Mouse (Mus musculus): Measurements from ENCODE around the gene Grhpr. TPM values are rescaled to one million over a fixed set of nuclear protein-coding genes. Genes with fewer than 3 reads are reported as not detected.
A peak's percentile ranks its signal among the peaks of the same experiment; 100 is the strongest.
"Not testable (repeated sequence)": the region's sequence is repeated elsewhere in the genome, so short reads cannot be mapped to it uniquely, and the experiment has no call there.

Grhpr gene
- total RNA-seq, 2 experiments from 2014 or later, result 31.1 to 34.2 TPM

- no peak for DNase-seq (ENCODE audit: low spot score in 2 of 2)
Observed at GRCm38 (mm10) chr4:45013031-45013431, 31.8 kb downstream of the Grhpr start.

- no peak for DNase-seq (ENCODE audit: low spot score in 2 of 2)
Observed at GRCm38 (mm10) chr4:45013537-45013936, 32.3 kb downstream of the Grhpr start.

GRCm38 (mm10) chr4:45015615-45016014, 34.4 kb downstream of the Grhpr start:
- DNase-seq (ENCODE audit: low spot score in 2 of 2), result peak; percentile 36 to 82

GRCm38 (mm10) chr4:45018452-45018980, 37.3 kb downstream of the Grhpr start, which contains the start of gene Polr1e:
Gene Polr1e, plus strand, starts transcription at chr4:45018583.
- DNase-seq (ENCODE audit: low spot score in 2 of 2), result peak; percentile 71 to 89

GRCm38 (mm10) chr4:45019009-45019408, 37.8 kb downstream of the Grhpr start:
- no peak for DNase-seq (ENCODE audit: low spot score in 2 of 2)

GRCm38 (mm10) chr4:45026459-45026858, 45.3 kb downstream of the Grhpr start:
- no peak for DNase-seq (ENCODE audit: low spot score in 2 of 2)

- no peak for DNase-seq (ENCODE audit: low spot score in 2 of 2)
Observed at GRCm38 (mm10) chr4:45032586-45032985, 51.4 kb downstream of the Grhpr start.

- DNase-seq (ENCODE audit: low spot score in 2 of 2), result no peak
Observed at GRCm38 (mm10) chr4:45034693-45035628, 53.8 kb downstream of the Grhpr start.

- no peak for DNase-seq (ENCODE audit: low spot score in 2 of 2)
Observed at GRCm38 (mm10) chr4:45036048-45036447, 54.9 kb downstream of the Grhpr start.

GRCm38 (mm10) chr4:45036571-45036970, 55.4 kb downstream of the Grhpr start:
- DNase-seq (ENCODE audit: low spot score in 2 of 2), result no peak

GRCm38 (mm10) chr4:45037455-45038410, 56.5 kb downstream of the Grhpr start:
- DNase-seq (ENCODE audit: low spot score in 2 of 2), result no peak

- not testable (repeated sequence) for DNase-seq (ENCODE audit: low spot score in 2 of 2)
Observed at GRCm38 (mm10) chr4:45038879-45039278, 57.7 kb downstream of the Grhpr start.

- DNase-seq (ENCODE audit: low spot score in 2 of 2), result not testable (repeated sequence)
Observed at GRCm38 (mm10) chr4:45039546-45039945, 58.4 kb downstream of the Grhpr start.

Other genes starting within 250 kb of the Grhpr start
- 10 to 100 TPM; 52.2 to 64.9 TPM for gene Zcchc7, start 225.5 kb upstream of the Grhpr start, total RNA-seq (2021)
- 1 to 10 TPM; 8.3 to 8.8 TPM for gene Zbtb5, start 31.0 kb downstream of the Grhpr start, total RNA-seq (2021)
- gene Polr1e, start 37.2 kb downstream of the Grhpr start, total RNA-seq (2021), result 10 to 100 TPM in 1 of 2 experiments, 1 to 10 TPM in 1; 9.9 to 10.8 TPM
- 10 to 100 TPM; 45.2 to 47.4 TPM for gene Fbxo10, start 103.2 kb downstream of the Grhpr start, total RNA-seq (2021)
- 10 to 100 TPM; 65.4 to 66.6 TPM for gene Tomm5, start 126.7 kb downstream of the Grhpr start, total RNA-seq (2021)
- gene Frmpd1, start 203.5 kb downstream of the Grhpr start, total RNA-seq (2021), result 10 to 100 TPM; 16.4 to 21.7 TPM

Measured in layer of hippocampus, adult 18-20 months (tissue).